Mouse (Mus musculus) right cerebral cortex, adult 2 months (tissue): ENCODE data around the gene Clba1.

Experiments
- DNase-seq, 2 experiments: peaks; one replicate each; pipeline ENCODE4 v3.0.0; 2021 to 2022; ENCODE audit warnings: low spot score in 2 of 2

Gene Clba1

GRCm38 (mm10) chr12:112794998-112795397 lies 13.7 kb upstream of the Clba1 start:
- DNase-seq, result no peak

- DNase-seq, result no peak
Measured at GRCm38 (mm10) chr12:112795466-112796104, 13.2 kb upstream of the Clba1 start.

GRCm38 (mm10) chr12:112796551-112797510 lies 11.9 kb upstream of the Clba1 start:
- DNase-seq, result no peak

GRCm38 (mm10) chr12:112797672-112798331 lies 10.9 kb upstream of the Clba1 start:
- DNase-seq, result peak; percentile 66 to 72

- peak in 1 of 2 experiments; percentile 5 for DNase-seq
Measured at GRCm38 (mm10) chr12:112798332-112798681, 10.4 kb upstream of the Clba1 start.

GRCm38 (mm10) chr12:112798716-112799115 lies 10.0 kb upstream of the Clba1 start:
- DNase-seq, result no peak

- DNase-seq, result no peak
Measured at GRCm38 (mm10) chr12:112799237-112799970, 9.3 kb upstream of the Clba1 start.

GRCm38 (mm10) chr12:112800476-112800875 lies 8.3 kb upstream of the Clba1 start:
- DNase-seq, result peak; percentile 64 to 72

- DNase-seq, result no peak
Measured at GRCm38 (mm10) chr12:112801864-112802846, 6.6 kb upstream of the Clba1 start, which contains the start of gene Ahnak2. Gene Ahnak2 (minus strand): TSS chr12:112802657.

- DNase-seq, result no peak
Measured at GRCm38 (mm10) chr12:112802917-112803316, 5.8 kb upstream of the Clba1 start.

- no peak for DNase-seq
Measured at GRCm38 (mm10) chr12:112804046-112804445, 4.7 kb upstream of the Clba1 start.

GRCm38 (mm10) chr12:112806044-112806443 lies 2.7 kb upstream of the Clba1 start:
- DNase-seq, result no peak

GRCm38 (mm10) chr12:112807796-112808195 lies 941 bp upstream of the Clba1 start:
- DNase-seq, result no peak

- no peak for DNase-seq
Measured at GRCm38 (mm10) chr12:112808212-112808586, 538 bp upstream of the Clba1 start.

GRCm38 (mm10) chr12:112809641-112810040 lies 904 bp downstream of the Clba1 start:
- DNase-seq, result no peak

- no peak for DNase-seq
Measured at GRCm38 (mm10) chr12:112810092-112810885, 1.6 kb downstream of the Clba1 start.

GRCm38 (mm10) chr12:112813370-112813769 lies 4.6 kb downstream of the Clba1 start:
- DNase-seq, result no peak

- DNase-seq, result no peak
Measured at GRCm38 (mm10) chr12:112814682-112815470, 6.1 kb downstream of the Clba1 start.

- peak; percentile 65 to 75 for DNase-seq
Measured at GRCm38 (mm10) chr12:112816294-112816693, 7.6 kb downstream of the Clba1 start.
